28 mouse cellular contexts compared by ENCODE assay signal in genomic region chr6:137807296-137807695, GRCm38 (mm10). TPM values are rescaled to one million over a fixed set of nuclear protein-coding genes. Genes with fewer than 3 reads are reported as not detected.
DNase-seq lines count a peak whose midpoint lies in the region; ATAC-seq lines count a peak whose summit lies in the region.
"Had no signal": no experiment of that assay in that cellular context is flagged by ENCODE, and none has a peak within 500 bp of the region (broad histone marks: within the 10 kb centered on the region; RNA-seq: fewer than 3 reads in every experiment).

No protein-coding gene starts in this region.

- WGBS in heart, embryonic 12.5 days = 92% methylated on average over 6 of the region's 6 CpGs
- WGBS in limb, embryonic 10.5 days = 86% methylated on average over 6 of the region's 6 CpGs

- H3K9me3 ChIP-seq in heart, embryonic 12.5 days (replicated peaks) = no peaks in the 10 kb centered on the region
- no peaks in the 10 kb centered on the region for H3K9me3 ChIP-seq in limb, embryonic 10.5 days (replicated peaks)
- H3K9me3 ChIP-seq: embryonic facial prominence, embryonic 12.5 days; embryonic facial prominence, embryonic 15.5 days; G1E; heart, embryonic 13.5 days had no signal

- no peak overlapping the region for H3K9ac ChIP-seq in heart, embryonic 12.5 days
- H3K9ac ChIP-seq: embryonic facial prominence, embryonic 12.5 days; embryonic facial prominence, embryonic 15.5 days; forebrain, postnatal 0 days; heart, embryonic 13.5 days; hindbrain, embryonic 14.5 days had no signal

- H3K27ac ChIP-seq in heart, embryonic 12.5 days (ENCODE audit: poor library complexity, severe bottlenecking) = no peak overlapping the region
- peak overlapping the region; percentile 36; the same call in 1 of the 2 replicates for H3K27ac ChIP-seq in limb, embryonic 10.5 days
- H3K27ac ChIP-seq: embryonic facial prominence, embryonic 12.5 days; embryonic facial prominence, embryonic 15.5 days; gastrocnemius, adult 2 months; heart, embryonic 13.5 days; hindbrain, embryonic 14.5 days; hindbrain, postnatal 0 days had no signal

- no peaks in the 10 kb centered on the region for H3K36me3 ChIP-seq in heart, embryonic 12.5 days
- H3K36me3 ChIP-seq in limb, embryonic 10.5 days = peaks cover 10% of the 10 kb centered on the region
- H3K36me3 ChIP-seq: embryonic facial prominence, embryonic 12.5 days; embryonic facial prominence, embryonic 15.5 days had no signal

- H3K4me1 ChIP-seq in heart, embryonic 12.5 days (replicated peaks) = 0 out of 2 replicates have a peak, but pooled peaks cover 3% of the 10 kb centered on the region
- H3K4me1 ChIP-seq in limb, embryonic 10.5 days = peaks cover 45% of the 10 kb centered on the region
- H3K4me1 ChIP-seq: embryonic facial prominence, embryonic 15.5 days had no signal

- H3K4me3 ChIP-seq in heart, embryonic 12.5 days = no peak overlapping the region
- H3K4me3 ChIP-seq in limb, embryonic 10.5 days = no peak overlapping the region
- H3K4me3 ChIP-seq: embryonic facial prominence, embryonic 12.5 days; embryonic facial prominence, embryonic 15.5 days; gastrocnemius, adult 2 months; heart, embryonic 13.5 days had no signal

- ATAC-seq in heart, embryonic 12.5 days (ENCODE audit: insufficient number of reproducible peaks, low FRiP score) = no peak
- ATAC-seq: forebrain, embryonic 14.5 days; forebrain, postnatal 0 days; hindbrain, postnatal 0 days; inflammation-experienced regulatory T-cells, adult 6 months; intestine, embryonic 16.5 days had no signal

- H3K4me2 ChIP-seq in heart, embryonic 12.5 days = no peak overlapping the region
- H3K4me2 ChIP-seq: embryonic facial prominence, embryonic 12.5 days; embryonic facial prominence, embryonic 15.5 days; heart, embryonic 13.5 days; hindbrain, embryonic 14.5 days had no signal

- no peaks in the 10 kb centered on the region for H3K27me3 ChIP-seq in heart, embryonic 12.5 days (replicated peaks)
- no peaks in the 10 kb centered on the region for H3K27me3 ChIP-seq in limb, embryonic 10.5 days (ENCODE audit: low read depth, poor library complexity, severe bottlenecking)
- H3K27me3 ChIP-seq: CH12.LX; embryonic facial prominence, embryonic 12.5 days; embryonic facial prominence, embryonic 15.5 days; heart, embryonic 13.5 days had no signal

- DNase-seq in adrenal gland, postnatal 14 days = peak; percentile 68
- DNase-seq in adrenal gland, adult 8-10 months = no peak
- DNase-seq in heart, adult 11 months = peak; percentile 86
- peak; percentile 61 for DNase-seq in adipocyte (ENCODE audit: low spot score)
- no peak for DNase-seq in limb, embryonic 10.5 days (ENCODE audit: low spot score)
- no peak for DNase-seq in spleen, postnatal 36 days (ENCODE audit: low spot score in 2 of 2)
- DNase-seq: B cell, adult 2 months; cerebellum, adult 11 months; cerebellum, adult 2 months; cerebellum, adult 9-11 months; cerebellum, postnatal 25 days; forebrain, postnatal 0 days; gastrocnemius, adult 2 months; gastrocnemius, postnatal 14 days; heart, postnatal 14 days; heart, postnatal 4 days; kidney, adult 18-20 months had no signal

RNA-seq across cellular contexts. Expression of gene Dera, which starts 53.0 kb away (rescaled TPM):
- total RNA-seq in adrenal gland, postnatal 14 days (2021) = 26.4 and 28.9 TPM in 2 replicates
- total RNA-seq in adrenal gland, adult 8-10 months (2022) = 10 to 100 TPM; 14.2 to 21.2 (median 15.4) TPM
- polyA plus RNA-seq in heart, embryonic 12.5 days (2016; fragmentation: Nextera tagmentation; extraction: Ambion mirVana) = 62.3 and 63.6 TPM in 2 replicates
- 76.0 and 87.9 TPM in 2 replicates for polyA plus RNA-seq in limb, embryonic 10.5 days (2016; fragmentation: Nextera tagmentation; extraction: Ambion mirVana)

Comparison
In these comparisons a context has a peak if more than half of its experiments do, and no peak if none do; other contexts are left out.
1. DNase-seq: peak in adrenal gland, postnatal 14 days (single experiment), heart, adult 11 months (single experiment) and adipocyte (single experiment); none in adrenal gland, adult 8-10 months (single experiment), limb, embryonic 10.5 days (single experiment) and spleen, postnatal 36 days (0 of 2).